Mouse (Mus musculus) layer of hippocampus, adult 8-10 months (tissue): Measurements from ENCODE around the gene Schip1. TPM values are rescaled to one million over a fixed set of nuclear protein-coding genes. Genes with fewer than 3 reads are reported as not detected.
"Not testable (repeated sequence)": the region's sequence is repeated elsewhere in the genome, so short reads cannot be mapped to it uniquely, and the experiment has no call there.

ENCODE experiments used
- DNase-seq, 2 experiments: peaks; one replicate each; pipeline ENCODE4 v3.0.0; 2022; ENCODE audit warnings: low spot score in 2 of 2
- total RNA-seq, 4 experiments: library from RNA; stranded (reverse); gene quantifications; 2 replicates each; pipeline ENCODE4 v1.2.4; 2022

Schip1 gene
- 100 to 1,000 TPM; 220 to 285 (median 244) TPM for total RNA-seq

DNA sequence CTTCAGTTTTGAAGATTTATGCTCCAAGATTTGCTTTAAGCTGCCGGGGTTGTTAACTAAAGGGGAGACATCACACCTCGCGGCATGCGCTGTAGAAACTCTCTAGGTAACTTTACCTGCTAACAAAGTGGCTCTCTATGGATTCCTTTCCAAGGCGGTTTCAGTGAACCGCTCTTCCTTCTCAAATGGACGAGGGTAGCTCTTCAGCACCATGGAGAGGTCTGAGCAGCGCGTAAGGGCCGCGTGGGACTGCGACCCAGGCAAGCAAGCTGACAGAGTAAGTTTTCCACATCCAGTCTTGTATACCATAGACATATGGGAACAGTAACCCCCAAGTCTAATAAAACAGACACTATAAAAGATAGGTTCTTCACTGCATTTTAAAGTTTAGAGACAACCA lies at the start of gene Schip1:
Schip1 (plus strand) TSS at position 72 of the 400 bp plus-strand sequence.
- no peak for DNase-seq

- no peak for DNase-seq
Measured at GRCm38 (mm10) chr3:68015786-68016185, 48.8 kb upstream of the Schip1 start.

- no peak for DNase-seq
Measured at GRCm38 (mm10) chr3:68019401-68019800, 45.2 kb upstream of the Schip1 start.

DNA sequence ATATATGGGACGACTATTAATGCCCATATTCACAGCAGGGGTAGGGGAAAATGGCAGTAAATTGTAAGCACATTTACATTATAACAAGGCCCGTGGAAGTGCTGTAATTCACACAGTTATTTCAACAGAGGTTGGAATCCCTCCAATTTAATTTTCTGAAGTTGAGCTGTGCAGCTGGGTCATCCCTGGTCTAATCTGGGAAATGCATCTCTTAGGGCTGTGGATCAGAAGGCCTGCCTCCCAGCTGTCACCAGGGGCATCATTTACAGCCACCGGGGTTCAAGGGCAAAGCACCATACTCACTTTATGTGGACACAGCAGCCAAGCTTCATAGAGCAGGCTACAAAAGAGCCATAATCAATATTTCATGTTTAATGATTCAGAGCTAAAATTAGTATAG lies 28.5 kb upstream of the Schip1 start:
- no peak for DNase-seq

DNA sequence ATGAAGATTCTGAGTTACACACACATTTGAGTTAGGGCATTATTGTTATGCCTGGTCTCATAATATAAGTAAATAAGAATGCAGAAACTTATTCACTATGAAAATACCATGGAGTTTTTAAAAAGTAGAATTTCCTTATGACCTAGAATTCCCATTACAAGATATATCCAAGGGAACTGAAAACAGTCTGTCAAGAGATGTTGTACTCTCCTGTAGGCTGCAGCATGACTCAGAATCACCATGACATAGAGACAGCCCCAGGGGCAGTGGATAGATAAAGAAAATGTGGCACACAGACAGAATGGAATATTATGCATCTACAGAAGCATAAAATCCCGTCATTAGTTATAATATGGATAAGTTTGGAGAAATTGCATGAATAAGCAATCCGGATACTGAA lies 21.7 kb upstream of the Schip1 start:
- DNase-seq, result no peak

DNA sequence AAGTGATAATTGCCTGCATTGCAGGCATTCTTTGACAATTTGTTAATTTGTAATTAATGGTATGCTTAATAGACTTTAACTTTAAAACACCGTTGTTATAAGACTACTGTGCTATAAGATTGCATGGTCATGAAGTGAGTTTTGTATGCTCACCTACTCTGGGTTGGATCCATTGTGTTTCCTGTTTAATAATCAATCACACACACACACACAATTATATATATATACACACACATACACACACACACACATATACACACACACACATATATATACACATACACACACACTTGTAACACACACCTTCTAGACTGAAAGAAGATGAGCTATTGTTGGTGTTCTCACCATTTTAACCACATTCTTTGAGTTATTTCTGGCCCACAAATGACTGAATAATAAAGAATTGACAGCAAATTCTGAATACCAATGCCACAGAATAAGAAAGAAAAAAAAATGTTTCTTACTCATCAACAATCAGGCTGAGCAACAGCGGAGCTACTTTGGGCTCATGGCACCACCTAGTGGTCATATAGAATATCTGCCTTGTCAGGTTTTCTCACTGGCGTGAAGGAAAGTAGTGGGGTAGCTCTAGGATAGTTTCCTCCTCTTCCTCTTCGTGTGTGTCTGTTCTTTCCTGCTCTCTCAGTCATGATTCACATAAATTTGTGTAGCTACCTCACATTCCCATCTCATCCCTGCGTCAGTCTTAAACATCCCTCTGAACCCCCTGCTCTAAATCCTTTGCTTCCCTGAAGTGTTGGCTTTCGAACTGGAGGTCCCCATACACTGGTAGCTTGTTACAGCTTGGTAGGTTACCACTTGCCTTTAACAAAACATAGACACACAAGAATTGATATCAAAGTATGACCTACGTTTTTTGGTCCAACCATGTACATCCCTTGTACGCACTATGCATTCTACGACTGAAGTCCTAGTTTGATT lies 18.9 kb upstream of the Schip1 start:
- DNase-seq, result peak in 1 of 2 experiments; percentile 33

DNA sequence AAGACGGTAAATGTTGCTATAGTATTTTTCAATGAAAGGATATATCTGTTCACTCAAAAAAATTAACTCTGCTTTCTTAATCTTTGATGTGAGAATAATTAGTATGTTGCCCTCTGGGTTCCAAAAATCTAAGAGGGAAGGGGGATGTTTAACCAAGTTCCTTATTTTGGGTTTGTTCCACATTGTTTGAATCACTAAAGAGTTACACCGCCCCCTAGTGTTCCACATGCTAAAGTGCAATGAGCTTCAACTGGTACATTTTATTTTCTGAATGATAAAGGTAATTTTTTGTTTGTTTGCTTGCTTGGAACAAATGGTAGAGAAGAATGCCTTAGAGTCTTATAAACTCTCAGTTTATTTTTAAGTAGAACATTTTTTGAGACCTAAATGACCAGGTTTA lies 11.1 kb upstream of the Schip1 start:
- DNase-seq, result no peak

DNA sequence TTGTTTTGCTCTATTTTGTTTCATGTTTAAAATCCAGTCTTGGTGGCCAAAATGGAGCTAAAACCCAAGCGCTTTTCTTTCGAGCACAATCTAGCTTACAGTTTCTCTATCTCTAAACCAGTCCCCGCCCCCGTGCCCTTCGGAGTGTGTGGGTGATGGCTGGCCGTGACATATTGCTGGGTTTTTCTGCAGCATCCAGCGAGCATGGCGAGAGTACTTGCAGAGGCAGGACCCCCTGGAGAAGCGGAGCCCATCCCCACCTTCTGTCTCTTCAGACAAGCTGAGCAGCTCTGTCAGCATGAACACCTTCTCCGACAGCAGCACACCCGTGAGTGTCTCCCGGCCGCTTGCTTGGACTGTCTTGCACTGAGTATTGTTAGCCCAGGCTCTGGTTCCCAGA lies 9.5 kb upstream of the Schip1 start:
- peak in 1 of 2 experiments; percentile 39 for DNase-seq

GRCm38 (mm10) chr3:68056373-68057275 lies 8.0 kb upstream of the Schip1 start:
- DNase-seq, result peak; percentile 37 to 77

DNA sequence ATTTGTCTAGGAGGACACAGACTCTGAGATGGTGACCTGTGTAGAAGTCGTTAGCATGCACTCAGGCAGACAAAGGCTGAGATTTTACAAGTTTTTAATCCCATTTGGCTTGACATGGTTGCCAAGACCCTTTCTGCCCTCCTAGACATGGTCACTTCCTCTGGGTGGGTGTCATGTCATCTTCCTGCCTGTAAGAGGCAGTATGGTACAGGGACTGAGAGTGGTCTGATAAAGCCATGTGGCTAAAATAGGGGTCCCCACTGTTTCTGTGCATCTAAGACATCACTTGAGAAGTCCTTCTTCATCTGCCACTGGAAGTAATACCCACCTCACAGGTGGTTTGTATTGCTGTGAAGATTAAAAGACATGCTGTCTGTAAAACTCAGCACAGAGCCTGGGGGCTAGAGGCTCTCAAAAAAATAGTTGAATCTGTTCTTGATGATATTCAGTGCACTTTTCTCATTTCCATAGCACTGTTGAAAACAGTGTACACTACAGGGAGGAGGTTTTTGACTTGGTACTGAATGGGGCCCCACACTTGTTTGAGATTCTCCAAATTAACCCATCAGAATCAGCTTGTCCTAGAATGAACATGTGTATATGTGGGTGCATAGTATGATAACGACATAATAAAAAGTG lies 5.3 kb upstream of the Schip1 start:
- DNase-seq, result no peak

- DNase-seq, result peak in 1 of 2 experiments; percentile 26
Measured at GRCm38 (mm10) chr3:68071395-68072386, 7.1 kb downstream of the Schip1 start.

DNA sequence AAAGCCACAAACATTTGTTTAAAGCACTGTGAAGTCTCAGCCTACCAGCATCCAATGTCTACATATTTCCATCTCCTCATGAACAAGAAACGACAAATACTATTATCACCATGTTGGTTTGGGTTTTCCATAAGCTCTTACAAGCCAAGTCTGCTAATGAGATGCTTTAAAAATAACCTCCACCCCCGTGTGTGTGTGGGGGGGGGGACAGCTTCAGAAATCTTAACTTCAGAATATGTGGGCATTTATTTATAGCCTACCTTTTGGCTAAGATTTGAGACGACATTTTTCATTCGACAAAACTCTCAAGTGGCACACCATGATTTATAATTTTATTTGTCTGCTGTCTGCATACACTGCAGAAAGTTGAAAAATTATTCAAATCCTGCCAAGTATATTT lies 12.8 kb downstream of the Schip1 start:
- no peak for DNase-seq

DNA sequence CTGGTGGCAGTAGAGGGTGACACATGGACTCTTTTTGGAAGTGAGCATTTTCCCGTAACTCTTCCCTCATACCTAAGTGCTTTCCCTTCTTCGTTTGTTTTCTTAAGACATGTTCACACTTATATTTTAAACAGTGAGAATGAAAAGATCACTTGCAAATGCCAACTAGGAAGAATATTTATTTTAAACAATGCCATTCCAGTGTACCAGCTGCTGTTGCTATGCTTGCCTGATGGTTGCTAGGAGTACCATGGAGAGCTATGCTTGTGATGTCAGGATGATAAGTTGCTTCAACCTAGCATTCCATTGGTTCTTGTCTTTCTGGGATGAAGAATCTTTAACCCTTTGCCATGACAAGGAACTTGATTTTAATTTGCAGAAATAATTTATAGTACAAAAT lies 20.4 kb downstream of the Schip1 start:
- no peak for DNase-seq

DNA sequence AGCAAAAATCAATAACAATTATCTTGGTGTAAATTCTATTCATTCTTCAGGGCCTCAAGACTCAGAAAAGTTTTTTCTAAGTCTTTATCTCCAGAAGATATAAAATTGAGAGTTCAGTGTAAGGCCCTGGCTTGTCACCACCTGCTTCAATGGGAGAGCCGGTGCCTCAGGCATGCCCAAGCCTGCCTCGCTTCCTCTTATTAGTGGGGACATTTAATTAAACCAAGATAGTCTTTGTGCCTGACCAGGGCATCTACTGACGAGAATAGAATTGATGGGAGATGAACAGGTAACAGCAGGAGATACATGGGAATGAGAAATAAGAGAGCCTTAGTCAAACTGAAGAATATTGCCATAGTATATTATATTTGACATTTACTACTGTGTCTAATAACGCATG lies 27.5 kb downstream of the Schip1 start:
- no peak for DNase-seq

DNA sequence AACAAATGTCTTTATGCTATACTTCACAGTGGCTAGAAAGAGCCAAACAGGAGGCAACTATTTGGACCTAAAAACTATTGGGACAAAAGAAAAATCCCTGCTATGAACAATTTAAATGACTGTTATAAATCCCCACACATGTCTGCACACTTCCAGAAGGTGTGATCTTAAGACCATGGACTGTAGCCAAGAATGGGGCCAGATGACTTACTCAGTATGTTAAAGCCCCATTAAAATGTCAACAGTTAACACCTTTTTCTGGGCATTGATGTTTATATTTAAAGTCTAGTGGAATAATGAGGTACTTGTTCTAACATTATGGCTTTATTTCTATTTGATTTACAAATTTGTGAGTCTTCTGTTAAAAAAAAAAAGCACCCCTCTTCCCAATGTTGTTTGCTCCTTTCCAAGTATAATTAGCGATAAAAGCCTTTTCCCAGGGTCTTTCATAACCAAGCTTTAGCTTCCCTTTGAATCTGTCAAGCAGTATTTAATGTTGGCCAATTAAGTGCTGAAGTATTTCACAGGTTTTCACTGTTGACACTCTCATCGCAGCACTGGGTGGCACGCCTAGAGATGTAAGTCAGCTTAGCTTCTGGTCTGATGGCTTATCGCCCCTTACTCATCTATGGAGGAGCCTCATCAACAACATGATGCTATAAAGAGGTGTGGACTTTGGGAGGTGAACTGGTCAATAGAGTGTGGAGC lies 32.3 kb downstream of the Schip1 start:
- no peak for DNase-seq

DNA sequence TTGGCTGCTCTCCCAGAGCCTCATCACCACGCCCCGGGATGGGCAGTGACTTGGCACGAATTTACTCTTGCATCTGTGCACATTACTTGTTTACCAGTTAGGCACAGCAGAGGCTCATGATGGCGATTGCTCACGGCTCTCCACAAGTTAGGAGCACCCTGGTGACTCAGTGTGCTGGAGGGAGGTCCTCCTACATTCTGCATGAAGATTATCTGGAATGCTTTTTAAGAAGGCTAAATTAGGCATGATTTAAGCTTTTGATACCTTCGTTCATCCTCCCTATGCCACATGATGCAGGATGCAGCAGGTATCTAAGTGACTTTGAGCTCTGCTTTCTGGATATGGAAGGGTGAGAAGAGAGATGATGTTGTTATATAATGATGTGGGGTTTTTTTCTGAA lies 35.0 kb downstream of the Schip1 start:
- DNase-seq, result not testable (repeated sequence)

- DNase-seq, result peak in 1 of 2 experiments; percentile 26
Measured at GRCm38 (mm10) chr3:68101343-68101742, 36.7 kb downstream of the Schip1 start.

- DNase-seq, result no peak
Measured at GRCm38 (mm10) chr3:68105081-68105685, 40.6 kb downstream of the Schip1 start.

DNA sequence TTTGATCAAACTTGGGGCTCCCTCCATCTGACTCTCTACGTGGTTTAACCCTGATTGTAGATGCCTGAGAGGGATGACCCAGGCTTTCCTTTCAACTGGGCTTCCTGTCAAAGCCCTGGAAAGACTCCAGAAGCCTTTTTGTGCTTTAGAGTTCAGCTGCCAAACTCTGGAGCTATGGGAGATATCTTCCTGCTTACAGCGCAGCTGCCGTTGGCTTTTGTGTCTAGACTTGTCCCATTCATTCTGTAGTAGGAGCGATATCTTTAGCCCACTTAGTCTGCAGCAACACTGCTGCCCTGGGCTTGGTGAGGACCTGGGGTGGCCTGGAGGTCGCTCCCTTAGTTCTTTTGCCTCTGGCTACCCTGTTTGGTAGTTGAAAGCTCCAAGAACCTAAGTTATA lies 56.7 kb downstream of the Schip1 start:
- no peak for DNase-seq
